Mouse (Mus musculus) midbrain, embryonic 10.5 days (tissue): ENCODE data around the gene Gm20767. TPM values are rescaled to one million over a fixed set of nuclear protein-coding genes. Genes with fewer than 3 reads are reported as not detected.

Experiments
- polyA plus RNA-seq: library from polyadenylated mRNA; unstranded; fragments of >200 nt; fragmentation: Nextera tagmentation; extraction: Ambion mirVana; gene quantifications from 2 replicates; pipeline ENCODE4 v1.2.1, GENCODE M21; 2016

Gene Gm20767
- polyA plus RNA-seq, 1 experiment from 2014 or later = not detected

Other genes with a start within 250 kb of the Gm20767 start
- gene Tcstv1, start 245.5 kb upstream of the Gm20767 start, polyA plus RNA-seq = not detected in 2 replicates
- gene Gm21761, start 211.0 kb upstream of the Gm20767 start, polyA plus RNA-seq = not detected in 2 replicates
- not detected in 2 replicates for gene B020031M17Rik, start 189.4 kb upstream of the Gm20767 start, polyA plus RNA-seq
- not detected in 2 replicates for gene Gm36079, start 113.2 kb upstream of the Gm20767 start, polyA plus RNA-seq
- gene Gm21188, start 88.1 kb upstream of the Gm20767 start, polyA plus RNA-seq = not detected in 2 replicates
- not detected in 2 replicates for gene Gm21818, start 32.2 kb downstream of the Gm20767 start, polyA plus RNA-seq
- gene Gm21762, start 75.7 kb downstream of the Gm20767 start, polyA plus RNA-seq = not detected in 2 replicates
- not detected in 2 replicates for gene Gm21731, start 98.9 kb downstream of the Gm20767 start, polyA plus RNA-seq
- gene AF067061, start 122.9 kb downstream of the Gm20767 start, polyA plus RNA-seq = not detected in 2 replicates
- gene BC147527, start 160.1 kb downstream of the Gm20767 start, polyA plus RNA-seq = 0.11 TPM in 1 of 2 replicates, not detected in the other
- gene Tcstv3, start 176.6 kb downstream of the Gm20767 start, polyA plus RNA-seq = not detected in 2 replicates